Mouse (Mus musculus) limb, embryonic 10.5 days (tissue): ENCODE data around the gene Acvr1b. TPM values are rescaled to one million over a fixed set of nuclear protein-coding genes. Genes with fewer than 3 reads are reported as not detected.

Source experiments
- DNase-seq: peaks from one replicate; pipeline ENCODE4 v3.0.0-alpha.2; 2017; ENCODE audit warnings: low spot score
- H3K27ac ChIP-seq: fragments of 300-500 bp; sonication (generic); 2 replicates; pipeline ENCODE4 v1.5.1; 2016; ENCODE audit warnings: mild to moderate bottlenecking
- H3K27me3 ChIP-seq: fragments of 300-500 bp; sonication (generic); 2 replicates; pipeline ENCODE4 v1.6.1; 2016; ENCODE audit warnings: low read depth, mild to moderate bottlenecking; ENCODE audit not compliant: poor library complexity, severe bottlenecking
- H3K36me3 ChIP-seq: fragments of 300-500 bp; sonication (generic); 2 replicates; pipeline ENCODE4 v1.6.1; 2016; ENCODE audit warnings: mild to moderate bottlenecking, moderate library complexity
- H3K4me1 ChIP-seq: fragments of 300-500 bp; sonication (generic); 2 replicates; pipeline ENCODE4 v1.6.1; 2016
- H3K4me3 ChIP-seq: fragments of 300-500 bp; sonication (generic); 2 replicates; pipeline ENCODE4 v1.5.1; 2016; ENCODE audit warnings: mild to moderate bottlenecking, moderate library complexity
- H3K9me3 ChIP-seq: fragments of 300-500 bp; sonication (generic); replicated peaks from 2 replicates; pipeline ENCODE4 v1.6.1; 2016; ENCODE audit warnings: mild to moderate bottlenecking
- WGBS: fragments of 180-500 bp; shearing (Covaris S2); methylation state at CpG from one replicate; pipeline ENCODE4 v1.1.7; 2016; 5-methylcytosine and 5-hydroxymethylcytosine counted together
- microRNA-seq: library from miRNA; unstranded; fragments of <30 nt; microRNA quantifications from one replicate; pipeline ENCODE4, GENCODE M21; 2017
- polyA plus RNA-seq: library from polyadenylated mRNA; unstranded; fragments of >200 nt; fragmentation: Nextera tagmentation; extraction: Ambion mirVana; gene quantifications from 2 replicates; pipeline ENCODE4 v1.2.1, GENCODE M21; 2016

The Acvr1b gene
- polyA plus RNA-seq, 1 experiment from 2014 or later: 5.7 TPM

GRCm38 (mm10) chr15:101259922-101260321, 86.1 kb downstream of the Acvr1b start:
- Histone ChIP-seq H3K36me3 (0 out of 2 replicates have a peak, but pooled peaks cover 3% of the 10 kb centered on the region), H3K4me3 (no peak overlapping the region), H3K27me3 (peaks cover 12% of the 10 kb centered on the region), H3K27ac (no peak overlapping the region), H3K4me1 (peaks cover 44% of the 10 kb centered on the region), H3K9me3 (no peaks in the 10 kb centered on the region)
- no peak for DNase-seq
- WGBS: 82% methylated on average over 3 of the region's 3 CpGs

DNA sequence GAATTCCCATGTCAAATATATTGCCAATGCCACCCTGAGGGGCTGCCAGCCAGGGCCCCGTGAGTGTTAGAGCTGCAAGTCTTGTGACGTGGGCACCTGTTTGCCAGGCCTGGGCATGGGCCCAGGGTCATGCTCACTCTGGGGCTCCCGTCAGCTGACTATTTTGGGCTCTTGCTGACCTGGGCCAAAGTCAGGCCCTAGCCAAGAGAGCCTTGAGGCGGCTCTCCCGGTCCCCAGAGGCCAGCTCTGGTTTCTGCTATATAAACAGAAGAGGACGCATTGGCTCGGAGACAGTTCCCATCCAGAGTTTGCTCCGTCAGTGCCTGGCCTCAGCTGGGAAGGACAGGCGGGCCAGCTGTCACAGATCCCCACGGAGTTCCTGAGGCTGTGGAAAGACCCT, 86.5 kb downstream of the Acvr1b start:
- peak overlapping the region; percentile 54; the same call in 1 of the 2 replicates for H3K27ac ChIP-seq
- WGBS: 69% methylated on average over 10 of the region's 10 CpGs

DNA sequence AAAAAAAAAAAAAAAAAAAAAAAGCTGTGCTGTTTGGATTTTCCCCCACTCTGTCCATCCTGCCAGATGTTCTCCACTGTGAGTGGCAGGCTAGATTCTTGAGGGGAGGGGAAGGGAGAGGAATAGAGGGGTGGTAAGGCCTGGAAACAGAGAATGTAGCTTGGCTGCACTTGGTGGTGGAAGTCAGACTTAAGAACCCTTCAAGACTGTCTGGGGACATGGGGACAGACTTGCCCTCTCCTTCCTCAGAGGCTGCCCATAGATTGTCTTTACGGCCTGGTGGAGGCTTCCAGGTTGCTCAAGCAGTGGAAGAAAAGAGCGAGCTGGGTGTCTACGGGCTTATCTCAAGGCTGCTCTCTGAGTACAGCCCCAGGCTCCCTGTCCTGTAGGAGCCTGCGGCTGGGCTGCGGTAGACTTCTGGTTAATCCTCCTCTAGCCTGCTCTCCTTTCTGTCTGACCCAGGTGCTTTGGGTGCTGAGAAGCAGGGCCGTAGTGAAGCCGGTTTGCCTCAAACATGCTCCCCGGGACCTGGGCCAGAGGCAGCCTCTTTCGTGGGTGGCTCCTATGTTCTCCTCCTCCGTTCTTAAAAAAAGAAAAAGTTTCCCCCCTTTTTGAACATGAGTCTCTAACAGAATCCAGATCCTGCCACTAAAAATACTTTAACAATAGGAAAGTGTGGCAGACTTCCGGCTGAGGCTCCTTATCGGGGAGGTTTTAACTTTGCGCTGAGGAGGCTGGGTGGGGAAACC, 87.2 kb downstream of the Acvr1b start:
- peak overlapping the region; percentile 76 for H3K27ac ChIP-seq
- H3K27me3 ChIP-seq: peaks cover 22% of the 10 kb centered on the region
- WGBS: 74% methylated on average over 13 of the region's 13 CpGs
- DNase-seq: no peak
- no peaks in the 10 kb centered on the region for H3K9me3 ChIP-seq
- H3K4me1 ChIP-seq: peaks cover 47% of the 10 kb centered on the region
- H3K36me3 ChIP-seq: 0 out of 2 replicates have a peak, but pooled peaks cover 3% of the 10 kb centered on the region
- no peak overlapping the region for H3K4me3 ChIP-seq

More for the DNA sequence above, 86.5 kb downstream of the Acvr1b start:
- Histone ChIP-seq H3K9me3 (no peaks in the 10 kb centered on the region), H3K36me3 (0 out of 2 replicates have a peak, but pooled peaks cover 3% of the 10 kb centered on the region), H3K4me1 (peaks cover 44% of the 10 kb centered on the region), H3K27me3 (peaks cover 15% of the 10 kb centered on the region), H3K4me3 (no peak overlapping the region)
- DNase-seq: no peak

DNA sequence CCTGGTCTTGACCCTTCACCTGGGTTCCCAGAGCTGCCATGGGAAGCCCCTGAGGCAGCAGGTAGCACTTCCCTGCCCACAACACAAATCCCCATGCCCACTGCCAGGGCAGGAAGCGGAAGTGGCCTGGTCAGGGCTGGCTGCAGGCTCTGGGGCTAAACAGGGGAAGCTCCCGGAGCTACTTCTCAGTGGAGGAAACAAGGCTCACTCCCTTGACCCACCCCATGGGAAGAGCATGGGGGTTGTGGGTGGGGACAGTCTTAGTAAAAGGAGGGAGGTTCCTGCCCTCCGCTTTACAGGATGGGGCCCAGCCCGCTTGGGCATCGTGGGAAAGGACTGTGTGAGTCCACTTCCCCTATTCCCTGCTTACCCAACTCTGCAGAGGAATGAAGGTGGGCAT, 88.6 kb downstream of the Acvr1b start:
- no peak for DNase-seq
- Histone ChIP-seq H3K27me3 (peaks cover 35% of the 10 kb centered on the region), H3K9me3 (no peaks in the 10 kb centered on the region), H3K4me3 (no peak overlapping the region), H3K4me1 (peaks cover 50% of the 10 kb centered on the region), H3K27ac (0 out of 2 replicates have a peak overlapping the region, but pooled peaks have one; percentile 4), H3K36me3 (0 out of 2 replicates have a peak, but pooled peaks cover 3% of the 10 kb centered on the region)
- 68% methylated on average over 5 of the region's 5 CpGs for WGBS

Small RNAs within 50 kb of the gene (microRNA-seq; reads per million reads assigned to microRNA genes)
- gene Mir6962: not detected

Other genes starting within 250 kb of the Acvr1b start
- not detected in 2 replicates for gene Gm47841, start 126.7 kb upstream of the Acvr1b start, polyA plus RNA-seq
- 0.98 and 1.9 TPM in 2 replicates for gene Fignl2, start 95.5 kb upstream of the Acvr1b start, polyA plus RNA-seq
- not detected in 2 replicates for gene Ankrd33, start 58.3 kb upstream of the Acvr1b start, polyA plus RNA-seq
- gene Acvrl1, start 45.5 kb upstream of the Acvr1b start, polyA plus RNA-seq: 7.2 and 8.3 TPM in 2 replicates
- gene Grasp, start 50.1 kb downstream of the Acvr1b start, polyA plus RNA-seq: 5.4 and 6.9 TPM in 2 replicates
- gene Nr4a1, start 80.2 kb downstream of the Acvr1b start, polyA plus RNA-seq: 4.1 and 7.1 TPM in 2 replicates
- gene Atg101, start 110.2 kb downstream of the Acvr1b start, polyA plus RNA-seq: 92.3 and 97.5 TPM in 2 replicates
- gene 6030408B16Rik, start 119.1 kb downstream of the Acvr1b start, polyA plus RNA-seq: 1.8 and 4.1 TPM in 2 replicates
- gene Krt80, start 196.1 kb downstream of the Acvr1b start, polyA plus RNA-seq: 0.09 and 0.23 TPM in 2 replicates
- 14.2 and 16.9 TPM in 2 replicates for gene Krt7, start 237.0 kb downstream of the Acvr1b start, polyA plus RNA-seq